Mouse (Mus musculus) MEL (cell line): ENCODE measurements around the gene Sema6d. TPM values are rescaled to one million over a fixed set of nuclear protein-coding genes. Genes with fewer than 3 reads are reported as not detected.

Source experiments
- DNase-seq: peaks from one replicate; pipeline ENCODE4 v3.0.0; 2011; ENCODE audit warnings: low read depth, low spot score
- H3K27ac ChIP-seq: 2 replicates; pipeline ENCODE4 v1.5.1; 2012; ENCODE audit warnings: low read depth, mild to moderate bottlenecking, control low read depth, low read length, moderate library complexity; ENCODE audit not compliant: control insufficient read depth
- H3K27me3 ChIP-seq, 2 experiments: fragments of 150-350 bp in 1 of 2; sonication (generic) in 1 of 2; 2 replicates each; pipeline ENCODE4 v1.6.1; 2012; ENCODE audit warnings: low read length in 2 of 2, mild to moderate bottlenecking in 2 of 2, improper control_type of control experiment in 1 of 2, moderate library complexity in 1 of 2; ENCODE audit not compliant: insufficient read depth in 2 of 2, control insufficient read depth in 1 of 2
- H3K36me3 ChIP-seq, 2 experiments: 2 replicates each; pipeline ENCODE4 v1.6.1; 2012 to 2014; ENCODE audit warnings: low read length in 2 of 2, improper control_type of control experiment in 1 of 2, inconsistent platforms in 1 of 2, mild to moderate bottlenecking in 1 of 2; ENCODE audit not compliant: insufficient read depth in 2 of 2, control insufficient read depth in 1 of 2
- H3K4me1 ChIP-seq, 2 experiments: fragments of 150-350 bp in 1 of 2; sonication (generic) in 1 of 2; 2 replicates each; pipeline ENCODE4 v1.6.1; 2012; ENCODE audit warnings: low read length in 2 of 2, improper control_type of control experiment in 1 of 2, mild to moderate bottlenecking in 1 of 2; ENCODE audit not compliant: insufficient read depth in 2 of 2, control insufficient read depth in 1 of 2
- H3K4me3 ChIP-seq, 2 experiments: fragments of 150-350 bp in 1 of 2; sonication (generic) in 1 of 2; 2 replicates each; pipeline ENCODE4 v1.5.1; 2012; ENCODE audit warnings: low read depth in 2 of 2, low read length in 2 of 2, mild to moderate bottlenecking in 2 of 2, moderate library complexity in 2 of 2, control low read depth in 1 of 2, improper control_type of control experiment in 1 of 2; ENCODE audit not compliant: control insufficient read depth in 1 of 2, insufficient read depth in 1 of 2
- H3K79me2 ChIP-seq: 2 replicates; pipeline ENCODE4 v1.6.1; 2012; ENCODE audit warnings: mild to moderate bottlenecking, low read length, moderate library complexity; ENCODE audit not compliant: control insufficient read depth, poor library complexity, insufficient read depth
- H3K9ac ChIP-seq: 2 replicates; pipeline ENCODE4 v1.6.1; 2012; ENCODE audit warnings: low read depth, mild to moderate bottlenecking, control low read depth, low read length, moderate library complexity; ENCODE audit not compliant: control insufficient read depth, poor library complexity, severe bottlenecking
- H3K9me3 ChIP-seq: fragments of 150-350 bp; sonication (generic); replicated peaks from 2 replicates; pipeline ENCODE4 v1.6.1; 2012; ENCODE audit warnings: mild to moderate bottlenecking, low read length, improper control_type of control experiment, moderate library complexity; ENCODE audit not compliant: insufficient read depth
- BHLHE40 ChIP-seq: IDR thresholded peaks from 2 replicates; pipeline ENCODE4 v1.6.1; 2012; ENCODE audit warnings: low read depth, mild to moderate bottlenecking, inconsistent platforms, low read length, improper control_type of control experiment, borderline replicate concordance
- CHD2 ChIP-seq: IDR thresholded peaks from 2 replicates; pipeline ENCODE4 v1.6.1; 2011; ENCODE audit warnings: low read length, improper control_type of control experiment
- KAT2A ChIP-seq: conservative IDR thresholded peaks from 2 replicates; pipeline ENCODE4 v1.6.1; 2012; ENCODE audit warnings: low read depth, low read length, improper control_type of control experiment, inconsistent platforms
- MAFK ChIP-seq: IDR thresholded peaks from 2 replicates; pipeline ENCODE4 v1.6.1; 2011; ENCODE audit warnings: low read depth, mild to moderate bottlenecking, low read length, improper control_type of control experiment, borderline replicate concordance
- MAZ ChIP-seq: IDR thresholded peaks from 2 replicates; pipeline ENCODE4 v1.6.1; 2012; ENCODE audit warnings: low read depth, mild to moderate bottlenecking, inconsistent platforms, low read length, improper control_type of control experiment
- MEF2A ChIP-seq: IDR thresholded peaks from 2 replicates; pipeline ENCODE4 v1.6.1; 2014; ENCODE audit warnings: low read depth, mild to moderate bottlenecking, inconsistent platforms, low read length, improper control_type of control experiment; ENCODE audit not compliant: poor library complexity, insufficient replicate concordance, severe bottlenecking; ENCODE audit errors: extremely low read depth
- MYC ChIP-seq: IDR thresholded peaks from 2 replicates; pipeline ENCODE4 v1.6.1; 2011; ENCODE audit warnings: low read depth, mild to moderate bottlenecking, low read length, improper control_type of control experiment, moderate library complexity
- NELFE ChIP-seq: IDR thresholded peaks from 2 replicates; pipeline ENCODE4 v1.6.1; 2011; ENCODE audit warnings: low read depth, low read length, improper control_type of control experiment
- POLR2AphosphoS2 ChIP-seq: IDR thresholded peaks from 2 replicates; pipeline ENCODE4 v1.6.1; 2011; ENCODE audit warnings: low read length, improper control_type of control experiment
- RAD21 ChIP-seq: IDR thresholded peaks from 2 replicates; pipeline ENCODE4 v1.6.1; 2011; ENCODE audit warnings: mild to moderate bottlenecking, low read depth, low read length, improper control_type of control experiment
- SMC3 ChIP-seq: IDR thresholded peaks from 2 replicates; pipeline ENCODE4 v1.6.1; 2011; ENCODE audit warnings: low read depth, low read length, improper control_type of control experiment
- TBP ChIP-seq: IDR thresholded peaks from 2 replicates; pipeline ENCODE4 v1.8.0; 2011; ENCODE audit warnings: low read depth, low read length, improper control_type of control experiment
- UBTF ChIP-seq: IDR thresholded peaks from 2 replicates; pipeline ENCODE4 v1.6.1; 2012; ENCODE audit warnings: low read depth, mild to moderate bottlenecking, inconsistent platforms, low read length, improper control_type of control experiment, moderate library complexity, borderline replicate concordance; ENCODE audit not compliant: insufficient read depth
- USF1 ChIP-seq: IDR thresholded peaks from 2 replicates; pipeline ENCODE4 v1.6.1; 2014; ENCODE audit warnings: low read depth, mild to moderate bottlenecking, inconsistent platforms, low read length, improper control_type of control experiment, moderate library complexity
- USF2 ChIP-seq, 2 experiments: IDR thresholded peaks; 2 replicates each; pipeline ENCODE4 v1.6.1; 2011 to 2012; ENCODE audit warnings: improper control_type of control experiment in 2 of 2, low read length in 2 of 2, borderline replicate concordance in 1 of 2, inconsistent platforms in 1 of 2, low read depth in 1 of 2, mild to moderate bottlenecking in 1 of 2; ENCODE audit not compliant: insufficient read depth in 1 of 2
- ZKSCAN1 ChIP-seq: IDR thresholded peaks from 2 replicates; pipeline ENCODE4 v1.6.1; 2012; ENCODE audit warnings: low read depth, mild to moderate bottlenecking, inconsistent platforms, low read length, improper control_type of control experiment, moderate library complexity
- ZMIZ1 ChIP-seq: IDR thresholded peaks from 2 replicates; pipeline ENCODE4 v1.6.1; 2012; ENCODE audit warnings: low read depth, mild to moderate bottlenecking, inconsistent platforms, low read length, improper control_type of control experiment, moderate library complexity
- polyA plus RNA-seq, 2 experiments: library from polyadenylated mRNA; stranded (reverse) in 1 of 2; unstranded in 1 of 2; fragments of >175 nt in 1 of 2; fragments of >200 nt in 1 of 2; gene quantifications; 2 replicates each; pipeline versions ENCODE4 v1.2.1 to v1.2.4; 2012; ENCODE audit warnings: low replicate concordance in 2 of 2, low read depth in 1 of 2; ENCODE audit not compliant: insufficient read length in 2 of 2, insufficient read depth in 1 of 2, missing spikeins in 1 of 2
- total RNA-seq: library from RNA; depleted of rRNA; stranded (reverse); fragments of 300-350 nt; gene quantifications from 2 replicates; pipeline ENCODE4 v1.2.3, GENCODE M21; 2012

Sema6d gene
- total and polyA plus RNA-seq, 3 experiments: not detected

DNA sequence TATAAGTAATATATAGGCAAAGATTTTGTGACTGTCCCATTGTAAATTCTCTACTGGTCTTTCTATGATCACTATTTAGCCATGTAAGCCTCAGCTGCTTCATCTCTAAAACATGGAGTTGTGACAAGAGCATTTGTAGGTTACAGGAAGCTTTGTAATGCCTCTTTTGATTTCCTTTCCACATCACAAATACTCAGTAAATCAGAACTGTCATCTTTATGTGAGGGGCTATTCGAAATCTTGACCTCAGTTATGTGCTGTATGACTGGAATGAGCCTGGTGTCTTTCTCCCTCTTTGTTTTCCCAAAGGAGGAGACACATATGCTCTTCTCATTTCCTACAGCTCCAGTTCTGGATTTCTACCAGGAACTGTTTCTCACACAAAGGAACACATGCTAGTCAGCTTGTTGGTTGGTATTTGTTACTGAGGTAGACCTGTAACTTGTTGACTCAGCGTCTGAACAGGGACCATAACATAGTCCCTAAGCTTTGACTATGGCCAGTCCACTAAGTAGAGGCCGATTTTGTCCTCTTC is 51.8 kb downstream of the Sema6d start:
- Histone ChIP-seq H3K27ac (no peak overlapping the region), H3K4me1 (no peaks in the 10 kb centered on the region), H3K36me3 (no peaks in the 10 kb centered on the region), H3K9ac (no peak overlapping the region), H3K79me2 (no peaks in the 10 kb centered on the region), H3K27me3 (no peaks in the 10 kb centered on the region), H3K9me3 (no peaks in the 10 kb centered on the region), H3K4me3 (no peak overlapping the region)
- no peak for DNase-seq
- TF ChIP-seq ZMIZ1: no peak
- no peak for TF ChIP-seq NELFE
- TF ChIP-seq USF2 (IDR thresholded peaks at IDR 0.05; ENCODE audit: borderline replicate concordance in 1 of 2, insufficient read depth in 1 of 2, low read depth in 1 of 2, low read length in 2 of 2): no peak
- TF ChIP-seq KAT2A: no peak
- TF ChIP-seq POLR2AphosphoS2: no peak
- TF ChIP-seq SMC3: no peak
- no peak for TF ChIP-seq CHD2
- TF ChIP-seq USF1: no peak
- TF ChIP-seq MAFK: no peak
- no peak for TF ChIP-seq RAD21
- TF ChIP-seq MAZ: no peak
- no peak for TF ChIP-seq BHLHE40
- no peak for TF ChIP-seq MYC
- no peak for TF ChIP-seq MEF2A
- no peak for TF ChIP-seq UBTF

GRCm38 (mm10) chr2:124145528-124145927 is 55.8 kb downstream of the Sema6d start:
- no peaks in the 10 kb centered on the region for H3K27me3 ChIP-seq
- no peaks in the 10 kb centered on the region for H3K79me2 ChIP-seq
- no peak overlapping the region for H3K4me3 ChIP-seq
- H3K27ac ChIP-seq: no peak overlapping the region
- no peaks in the 10 kb centered on the region for H3K4me1 ChIP-seq
- no peaks in the 10 kb centered on the region for H3K36me3 ChIP-seq
- H3K9ac ChIP-seq: no peak overlapping the region
- H3K9me3 ChIP-seq: no peaks in the 10 kb centered on the region
- no peak for TF ChIP-seq TBP
- no peak for TF ChIP-seq ZKSCAN1
- TF ChIP-seq BHLHE40: no peak
- TF ChIP-seq RAD21: no peak
- no peak for TF ChIP-seq NELFE
- DNase-seq: no peak
